Mouse (Mus musculus): ENCODE measurements around the gene Gm9958. TPM values are rescaled to one million over a fixed set of nuclear protein-coding genes. Genes with fewer than 3 reads are reported as not detected.

The Gm9958 gene
- under 1 TPM; 0.47 to 0.56 TPM for total RNA-seq (2021)
- long read RNA-seq, experiment 1 = 0 reads
- long read RNA-seq, experiment 2 = 0 reads

GRCm38 (mm10) chr5:90367067-90367303 lies at the start of gene Gm9958:
TSS of gene Gm9958 (plus strand) at chr5:90367204.
- TF ChIP-seq CTCF (IDR thresholded peaks at IDR 0.05) = no peak
- DNase-seq = no peak
- peak within 1 kb of the TSS; percentile 98 for H3K27ac ChIP-seq
- H3K4me3 ChIP-seq = peak within 1 kb of the TSS; percentile 93
- intact Hi-C loops (cut with DNase I) = no loop called here

DNA sequence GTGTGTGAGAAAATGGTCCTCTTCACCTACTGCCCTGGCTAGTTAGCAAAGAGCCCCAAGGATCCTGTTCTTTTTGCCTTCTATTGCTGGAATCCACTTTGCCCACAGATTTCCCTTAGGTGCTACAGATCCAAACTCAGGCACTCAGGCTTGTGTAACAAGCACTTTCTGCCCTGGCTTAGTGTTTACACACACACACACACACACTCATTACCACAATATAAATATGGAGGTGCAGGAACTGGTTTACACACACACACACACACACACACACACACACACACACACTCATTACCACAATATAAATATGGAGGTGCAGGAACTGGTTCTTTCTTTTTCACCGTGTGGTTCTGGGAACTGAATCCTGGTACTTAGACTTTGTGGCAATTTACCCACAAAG lies 35.9 kb upstream of the Gm9958 start:
- peak overlapping the region; percentile 74 for H3K27ac ChIP-seq
- intact Hi-C loops (cut with DNase I) = no loop called here

GRCm38 (mm10) chr5:90332478-90332877 lies 34.5 kb upstream of the Gm9958 start:
- TF ChIP-seq CTCF (IDR thresholded peaks at IDR 0.05) = no peak
- Histone ChIP-seq H3K4me3 (no peak overlapping the region), H3K27ac (peak overlapping the region; percentile 74)
- DNase-seq = no peak
- intact Hi-C loops (cut with DNase I) = no loop called here

More for the DNA sequence above, 35.9 kb upstream of the Gm9958 start:
- no peak overlapping the region for H3K4me3 ChIP-seq
- no peak for DNase-seq
- TF ChIP-seq CTCF (IDR thresholded peaks at IDR 0.05) = no peak

DNA sequence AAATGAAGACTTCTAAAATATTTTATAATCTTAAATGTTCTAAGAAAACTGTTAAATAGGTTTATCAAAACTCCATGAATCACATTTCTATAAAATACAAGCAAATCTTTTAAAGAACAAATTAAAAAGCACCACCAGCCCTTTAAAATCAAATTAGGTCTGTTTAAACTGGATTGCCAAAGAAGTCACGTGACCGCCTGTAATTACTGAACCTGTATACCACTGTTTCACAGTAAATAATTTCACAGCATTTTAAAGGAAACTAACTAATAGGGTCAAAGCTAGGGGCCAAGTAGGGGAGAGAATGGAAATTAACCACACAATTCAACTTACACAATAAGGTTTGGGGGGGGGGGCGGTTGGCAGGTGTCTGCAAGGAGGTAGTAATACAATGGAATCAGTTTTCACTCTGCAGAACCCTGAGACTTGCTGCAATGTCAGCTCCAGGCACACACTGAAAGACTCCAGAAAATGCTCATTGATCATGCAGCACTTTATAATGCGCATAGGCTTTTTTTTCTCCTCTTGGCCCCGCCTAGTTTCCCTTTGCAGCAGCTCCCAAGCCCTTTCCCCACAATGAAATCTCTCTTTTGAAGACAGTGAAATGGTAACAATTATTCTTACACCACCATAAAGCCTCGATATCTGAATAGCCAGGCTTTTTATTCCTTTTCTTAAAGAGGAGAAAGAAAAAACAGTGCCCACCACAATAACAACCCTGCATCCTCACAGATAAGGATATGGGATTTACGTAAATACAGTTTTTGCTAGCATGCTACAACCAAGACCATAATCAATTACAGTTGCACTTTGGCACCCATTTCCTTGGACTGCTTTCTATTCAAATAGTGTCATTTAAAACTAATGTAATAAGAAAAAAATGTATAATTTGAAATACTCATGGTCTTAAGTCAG lies 28.6 kb upstream of the Gm9958 start:
- TF ChIP-seq CTCF (IDR thresholded peaks at IDR 0.05) = no peak
- Histone ChIP-seq H3K27ac (peak overlapping the region; percentile 87), H3K4me3 (peak overlapping the region; percentile 71)
- DNase-seq = no peak
- intact Hi-C loops (cut with DNase I) = no loop called here

- no peak for TF ChIP-seq CTCF (IDR thresholded peaks at IDR 0.05)
- Histone ChIP-seq H3K4me3 (peak overlapping the region; percentile 71), H3K27ac (peak overlapping the region; percentile 87)
- peak; percentile 81 for DNase-seq
- intact Hi-C loops (cut with DNase I) = no loop called here
Observed at GRCm38 (mm10) chr5:90339129-90339952, 27.7 kb upstream of the Gm9958 start.

DNA sequence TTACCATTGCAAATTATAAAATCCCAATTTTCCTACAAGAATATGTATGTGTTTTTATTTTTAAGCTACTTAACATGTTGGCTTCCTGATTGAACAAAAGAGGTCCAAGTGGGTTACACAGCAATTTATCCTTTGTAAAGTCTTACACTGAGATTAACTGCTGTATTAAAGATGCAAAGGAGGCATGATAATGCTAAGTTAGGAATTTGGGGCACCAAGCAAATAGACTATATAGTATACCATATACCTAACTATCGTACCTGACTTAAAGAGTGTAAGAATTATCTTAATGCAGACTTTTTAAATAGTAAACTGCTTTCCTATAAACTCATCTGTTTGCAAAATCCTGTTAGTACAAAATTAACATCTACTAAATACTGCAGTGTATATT lies 27.1 kb upstream of the Gm9958 start:
- DNase-seq = no peak
- Histone ChIP-seq H3K27ac (peak overlapping the region; percentile 87), H3K4me3 (peak overlapping the region; percentile 71)
- intact Hi-C loops (cut with DNase I) = no loop called here
- no peak for TF ChIP-seq CTCF (IDR thresholded peaks at IDR 0.05)

GRCm38 (mm10) chr5:90340847-90341246 lies 26.2 kb upstream of the Gm9958 start:
- Histone ChIP-seq H3K4me3 (peak overlapping the region; percentile 71), H3K27ac (peak overlapping the region; percentile 87)
- TF ChIP-seq CTCF (IDR thresholded peaks at IDR 0.05) = no peak
- intact Hi-C loops (cut with DNase I) = no loop called here
- no peak for DNase-seq

- no peak for DNase-seq
- no peak for TF ChIP-seq CTCF (IDR thresholded peaks at IDR 0.05)
- intact Hi-C loops (cut with DNase I) = no loop called here
- Histone ChIP-seq H3K27ac (no peak overlapping the region), H3K4me3 (no peak overlapping the region)
Observed at GRCm38 (mm10) chr5:90346877-90347276, 20.1 kb upstream of the Gm9958 start.

GRCm38 (mm10) chr5:90353552-90354317 lies 13.3 kb upstream of the Gm9958 start:
- no peak overlapping the region for H3K27ac ChIP-seq
- DNase-seq = no peak
- H3K4me3 ChIP-seq = no peak overlapping the region
- intact Hi-C loops (cut with DNase I) = no loop called here
- no peak for TF ChIP-seq CTCF (IDR thresholded peaks at IDR 0.05)

- TF ChIP-seq CTCF (IDR thresholded peaks at IDR 0.05) = no peak
- intact Hi-C loops (cut with DNase I) = no loop called here
- no peak overlapping the region for H3K4me3 ChIP-seq
- no peak for DNase-seq
- H3K27ac ChIP-seq = no peak overlapping the region
Observed at GRCm38 (mm10) chr5:90355824-90356223, 11.2 kb upstream of the Gm9958 start.

- TF ChIP-seq CTCF (IDR thresholded peaks at IDR 0.05) = peak; percentile 79
- peak overlapping the region; percentile 93 for H3K4me3 ChIP-seq
- peak; percentile 66 for DNase-seq
- intact Hi-C loops (cut with DNase I) = loop anchor here (2.0 to 5.0 kb wide), 3 partner anchors 42 to 78 kb away; no protein-coding TSS in a partner anchor
- H3K27ac ChIP-seq = peak overlapping the region; percentile 98
Observed at GRCm38 (mm10) chr5:90364526-90364925, 2.5 kb upstream of the Gm9958 start.
